Mouse (Mus musculus) cerebellum, postnatal 14 days (tissue): ENCODE measurements around the gene Bcl11a.

Source experiments
- DNase-seq, 2 experiments: peaks; one replicate each; pipeline ENCODE4 v3.0.0; 2021; ENCODE audit warnings: mixed read lengths in 2 of 2

Gene Bcl11a

GRCm38 (mm10) chr11:24132853-24133252 lies 55.0 kb downstream of the Bcl11a start:
- no peak for DNase-seq

GRCm38 (mm10) chr11:24133484-24133883 lies 55.6 kb downstream of the Bcl11a start:
- DNase-seq: no peak

- DNase-seq: peak in 1 of 2 experiments; percentile 38
These were observed 56.1 kb downstream of the Bcl11a start for GRCm38 (mm10) chr11:24133928-24134327.

GRCm38 (mm10) chr11:24135244-24135643 lies 57.4 kb downstream of the Bcl11a start:
- DNase-seq: no peak

- no peak for DNase-seq
These were observed 58.4 kb downstream of the Bcl11a start for GRCm38 (mm10) chr11:24136084-24136785.

- DNase-seq: no peak
These were observed 60.0 kb downstream of the Bcl11a start for GRCm38 (mm10) chr11:24137891-24138290.

GRCm38 (mm10) chr11:24138600-24139375 lies 60.9 kb downstream of the Bcl11a start:
- DNase-seq: no peak

GRCm38 (mm10) chr11:24139432-24139831 lies 61.6 kb downstream of the Bcl11a start:
- no peak for DNase-seq

- no peak for DNase-seq
These were observed 62.1 kb downstream of the Bcl11a start for GRCm38 (mm10) chr11:24139952-24140351.

- no peak for DNase-seq
These were observed 63.1 kb downstream of the Bcl11a start for GRCm38 (mm10) chr11:24140948-24141347.

GRCm38 (mm10) chr11:24141479-24142251 lies 63.8 kb downstream of the Bcl11a start:
- no peak for DNase-seq

- no peak for DNase-seq
These were observed 64.5 kb downstream of the Bcl11a start for GRCm38 (mm10) chr11:24142316-24142715.

GRCm38 (mm10) chr11:24144159-24144946 lies 66.5 kb downstream of the Bcl11a start:
- peak; percentile 88 to 94 for DNase-seq

- DNase-seq: no peak
These were observed 68.2 kb downstream of the Bcl11a start for GRCm38 (mm10) chr11:24146034-24146433.

GRCm38 (mm10) chr11:24146437-24146836 lies 68.6 kb downstream of the Bcl11a start:
- no peak for DNase-seq

- no peak for DNase-seq
These were observed 69.8 kb downstream of the Bcl11a start for GRCm38 (mm10) chr11:24147698-24148097.

- no peak for DNase-seq
These were observed 70.7 kb downstream of the Bcl11a start for GRCm38 (mm10) chr11:24148545-24148944.

- no peak for DNase-seq
These were observed 71.8 kb downstream of the Bcl11a start for GRCm38 (mm10) chr11:24149462-24150220.

GRCm38 (mm10) chr11:24152076-24152784 lies 74.4 kb downstream of the Bcl11a start:
- no peak for DNase-seq

- DNase-seq: no peak
These were observed 75.2 kb downstream of the Bcl11a start for GRCm38 (mm10) chr11:24153049-24153448.

- DNase-seq: no peak
These were observed 80.2 kb downstream of the Bcl11a start for GRCm38 (mm10) chr11:24158026-24158425.
